Mouse (Mus musculus): Measurements from ENCODE around the gene Lrp10. TPM values are rescaled to one million over a fixed set of nuclear protein-coding genes. Genes with fewer than 3 reads are reported as not detected.

The Lrp10 gene
- polyA plus RNA-seq, 2 experiments: 40.9 to 45.7 TPM

DNA sequence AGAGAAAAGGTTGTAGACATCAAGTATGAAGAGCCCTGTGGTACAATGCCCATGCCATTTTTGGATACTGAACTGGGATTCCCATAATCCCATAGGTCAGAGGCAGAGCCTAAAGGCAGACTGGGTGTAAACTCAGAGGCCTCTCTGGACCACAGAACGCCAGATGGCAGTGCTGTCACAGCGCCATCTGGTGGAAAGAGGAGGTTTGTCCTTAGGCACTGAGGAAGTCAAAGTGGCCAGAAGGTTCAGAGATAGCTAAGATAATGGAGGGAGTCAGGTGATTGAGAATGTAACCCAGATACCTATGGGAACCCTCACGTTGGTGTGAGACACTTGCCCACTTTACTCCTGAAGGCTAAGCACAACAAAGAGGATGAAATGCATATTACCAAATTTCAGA lies 30.3 kb downstream of the Lrp10 start:
- DNase-seq (ENCODE audit: low spot score): peak; percentile 41
- H3K4me1 ChIP-seq (ENCODE audit: control insufficient read depth, insufficient read depth, low read length): no peaks in the 10 kb centered on the region
- 0 out of 2 replicates have a peak, but pooled peaks have one; percentile 41 for ATAC-seq (ENCODE audit: low FRiP score, low read depth)
- no peak overlapping the region for H3K27ac ChIP-seq (replicated peaks; ENCODE audit: low read depth, low read length)
- no peaks in the 10 kb centered on the region for H3K9me3 ChIP-seq (ENCODE audit: control insufficient read depth, low read length)
- WGBS: 2% methylated on average over 3 of the region's 3 CpGs
- TF ChIP-seq POLR2A (IDR thresholded peaks at IDR 0.05; ENCODE audit: borderline replicate concordance, extremely low read depth, insufficient read depth, insufficient read length): no peak
- H3K4me2 ChIP-seq (replicated peaks; ENCODE audit: low read depth, low read length, severe bottlenecking): no peak overlapping the region
- no peak overlapping the region for H3K4me3 ChIP-seq (replicated peaks; ENCODE audit: low read length)
- H3K9ac ChIP-seq (ENCODE audit: low read depth, low read length, severe bottlenecking): no peak overlapping the region
- no peaks in the 10 kb centered on the region for H3K27me3 ChIP-seq (ENCODE audit: control insufficient read depth, insufficient read depth, low read length)
- no peaks in the 10 kb centered on the region for H3K36me3 ChIP-seq (ENCODE audit: control insufficient read depth, insufficient read depth, low read length)

DNA sequence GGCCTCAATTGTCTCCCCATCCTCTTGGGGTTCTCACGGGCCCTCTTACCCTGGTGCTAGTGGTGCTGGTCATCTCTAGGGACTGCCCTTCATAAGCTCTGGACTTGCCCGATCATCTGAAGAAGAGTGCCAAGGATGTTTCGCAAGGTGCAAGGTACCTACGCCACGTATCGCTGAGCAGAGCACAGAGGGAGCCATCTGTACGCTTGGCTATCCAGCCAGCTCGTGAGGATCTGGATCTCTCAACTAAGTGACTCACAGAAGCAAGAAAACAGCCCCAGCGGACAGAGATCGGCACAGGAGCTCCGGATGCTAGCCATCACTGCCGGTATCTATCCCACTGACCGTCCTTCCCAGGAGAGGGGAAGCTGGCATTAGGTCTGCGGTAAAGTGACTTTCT lies 32.8 kb downstream of the Lrp10 start:
- H3K9me3 ChIP-seq (ENCODE audit: control insufficient read depth, low read length): no peaks in the 10 kb centered on the region
- no peak overlapping the region for H3K9ac ChIP-seq (ENCODE audit: low read depth, low read length, severe bottlenecking)
- H3K4me1 ChIP-seq (ENCODE audit: control insufficient read depth, insufficient read depth, low read length): no peaks in the 10 kb centered on the region
- no peak for ATAC-seq (ENCODE audit: low FRiP score, low read depth)
- no peak for DNase-seq (ENCODE audit: low spot score)
- WGBS: 86% methylated on average over 14 of the region's 14 CpGs
- no peak overlapping the region for H3K4me3 ChIP-seq (replicated peaks; ENCODE audit: low read length)
- TF ChIP-seq POLR2A (IDR thresholded peaks at IDR 0.05; ENCODE audit: borderline replicate concordance, extremely low read depth, insufficient read depth, insufficient read length): no peak
- no peaks in the 10 kb centered on the region for H3K36me3 ChIP-seq (ENCODE audit: control insufficient read depth, insufficient read depth, low read length)
- no peak overlapping the region for H3K27ac ChIP-seq (replicated peaks; ENCODE audit: low read depth, low read length)
- no peaks in the 10 kb centered on the region for H3K27me3 ChIP-seq (ENCODE audit: control insufficient read depth, insufficient read depth, low read length)
- no peak overlapping the region for H3K4me2 ChIP-seq (replicated peaks; ENCODE audit: low read depth, low read length, severe bottlenecking)

DNA sequence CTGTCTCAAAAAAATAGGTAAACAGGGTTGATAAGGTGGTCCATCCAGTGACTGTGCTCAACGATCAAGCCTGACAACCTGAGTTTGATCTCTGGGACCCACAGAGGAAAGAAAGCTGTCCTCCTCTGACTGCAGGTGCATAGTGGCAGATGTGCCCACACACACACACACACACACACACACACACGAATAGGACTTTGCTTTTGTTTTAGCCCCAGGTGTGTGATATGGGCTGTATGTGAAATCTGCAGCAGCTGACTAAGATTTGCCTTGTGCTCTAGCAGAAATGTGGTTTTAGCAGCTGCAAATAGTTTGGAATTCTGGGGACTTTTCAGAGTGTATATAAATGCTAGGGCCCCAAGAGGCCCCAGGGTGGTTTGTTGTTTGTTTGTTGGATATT lies 35.4 kb downstream of the Lrp10 start:
- Histone ChIP-seq H3K4me1 (ENCODE audit: control insufficient read depth, insufficient read depth, low read length) (no peaks in the 10 kb centered on the region), H3K9ac (ENCODE audit: low read depth, low read length, severe bottlenecking) (no peak overlapping the region), H3K27me3 (ENCODE audit: control insufficient read depth, insufficient read depth, low read length) (no peaks in the 10 kb centered on the region), H3K36me3 (ENCODE audit: control insufficient read depth, insufficient read depth, low read length) (no peaks in the 10 kb centered on the region), H3K4me2 (replicated peaks; ENCODE audit: low read depth, low read length, severe bottlenecking) (no peak overlapping the region), H3K27ac (replicated peaks; ENCODE audit: low read depth, low read length) (no peak overlapping the region), H3K4me3 (replicated peaks; ENCODE audit: low read length) (no peak overlapping the region), H3K9me3 (ENCODE audit: control insufficient read depth, low read length) (no peaks in the 10 kb centered on the region)
- no peak for DNase-seq (ENCODE audit: low spot score)
- TF ChIP-seq POLR2A (IDR thresholded peaks at IDR 0.05; ENCODE audit: borderline replicate concordance, extremely low read depth, insufficient read depth, insufficient read length): no peak
- 91% methylated on average over 2 of the region's 2 CpGs for WGBS
- ATAC-seq (ENCODE audit: low FRiP score, low read depth): no peak

DNA sequence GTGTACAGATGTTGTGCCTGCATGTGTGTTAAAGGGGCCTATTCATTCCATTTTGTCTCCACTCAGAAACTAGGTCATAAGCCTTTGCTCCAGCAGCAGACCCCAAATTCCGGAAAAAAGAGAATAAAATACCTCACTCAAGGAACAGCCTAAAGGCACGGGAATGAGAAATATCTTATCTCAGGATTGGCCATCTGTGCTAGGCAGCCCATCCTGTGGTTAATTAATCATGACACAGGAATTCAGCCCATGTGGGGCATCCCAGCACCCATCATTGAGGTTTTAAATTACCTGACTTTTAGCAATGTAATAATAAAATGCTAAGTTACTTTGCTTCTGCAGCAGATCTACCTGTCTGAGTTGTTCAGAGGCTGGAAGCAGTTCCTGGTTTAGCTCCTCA lies 37.4 kb downstream of the Lrp10 start:
- no peak for ATAC-seq (ENCODE audit: low FRiP score, low read depth)

DNA sequence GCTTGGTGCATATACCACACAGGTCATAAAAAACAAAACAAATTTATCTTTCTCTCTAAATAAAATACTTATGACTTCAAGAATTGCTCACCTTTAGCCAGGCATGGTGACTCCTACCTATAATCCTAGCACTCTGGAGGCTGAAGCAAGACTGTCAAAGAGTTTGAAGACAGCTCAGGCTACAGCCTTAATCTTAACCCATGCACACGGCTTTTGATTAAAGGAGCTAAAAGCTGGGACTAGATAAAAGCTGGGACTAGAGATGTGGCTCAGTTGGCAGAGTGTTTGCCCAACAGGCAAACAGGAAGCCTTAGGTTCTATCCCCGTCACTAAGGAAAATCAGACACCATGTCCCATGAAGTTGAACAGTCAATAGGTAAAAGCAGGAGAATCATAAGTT lies 39.2 kb downstream of the Lrp10 start:
- H3K27ac ChIP-seq (replicated peaks; ENCODE audit: low read depth, low read length): no peak overlapping the region
- TF ChIP-seq POLR2A (IDR thresholded peaks at IDR 0.05; ENCODE audit: borderline replicate concordance, extremely low read depth, insufficient read depth, insufficient read length): no peak
- no peak overlapping the region for H3K9ac ChIP-seq (ENCODE audit: low read depth, low read length, severe bottlenecking)
- no peak overlapping the region for H3K4me2 ChIP-seq (replicated peaks; ENCODE audit: low read depth, low read length, severe bottlenecking)
- H3K4me3 ChIP-seq (replicated peaks; ENCODE audit: low read length): no peak overlapping the region
- WGBS: 74% methylated on average over 2 of the region's 2 CpGs
- DNase-seq (ENCODE audit: low spot score) (no peak), ATAC-seq (ENCODE audit: low FRiP score, low read depth) (no peak)
- peaks cover 19% of the 10 kb centered on the region for H3K36me3 ChIP-seq (ENCODE audit: control insufficient read depth, insufficient read depth, low read length)
- no peaks in the 10 kb centered on the region for H3K27me3 ChIP-seq (ENCODE audit: control insufficient read depth, insufficient read depth, low read length)
- H3K9me3 ChIP-seq (ENCODE audit: control insufficient read depth, low read length): no peaks in the 10 kb centered on the region
- no peaks in the 10 kb centered on the region for H3K4me1 ChIP-seq (ENCODE audit: control insufficient read depth, insufficient read depth, low read length)

More for the DNA sequence above, 37.4 kb downstream of the Lrp10 start:
- Histone ChIP-seq H3K9ac (ENCODE audit: low read depth, low read length, severe bottlenecking) (no peak overlapping the region), H3K27ac (replicated peaks; ENCODE audit: low read depth, low read length) (no peak overlapping the region), H3K27me3 (ENCODE audit: control insufficient read depth, insufficient read depth, low read length) (no peaks in the 10 kb centered on the region), H3K4me3 (replicated peaks; ENCODE audit: low read length) (no peak overlapping the region), H3K9me3 (ENCODE audit: control insufficient read depth, low read length) (no peaks in the 10 kb centered on the region), H3K4me2 (replicated peaks; ENCODE audit: low read depth, low read length, severe bottlenecking) (no peak overlapping the region), H3K4me1 (ENCODE audit: control insufficient read depth, insufficient read depth, low read length) (no peaks in the 10 kb centered on the region), H3K36me3 (ENCODE audit: control insufficient read depth, insufficient read depth, low read length) (peaks cover 2% of the 10 kb centered on the region; the same call in 1 of the 2 replicates)
- no peak for DNase-seq (ENCODE audit: low spot score)
- 62% methylated on average over 2 of the region's 2 CpGs for WGBS
- no peak for TF ChIP-seq POLR2A (IDR thresholded peaks at IDR 0.05; ENCODE audit: borderline replicate concordance, extremely low read depth, insufficient read depth, insufficient read length)

DNA sequence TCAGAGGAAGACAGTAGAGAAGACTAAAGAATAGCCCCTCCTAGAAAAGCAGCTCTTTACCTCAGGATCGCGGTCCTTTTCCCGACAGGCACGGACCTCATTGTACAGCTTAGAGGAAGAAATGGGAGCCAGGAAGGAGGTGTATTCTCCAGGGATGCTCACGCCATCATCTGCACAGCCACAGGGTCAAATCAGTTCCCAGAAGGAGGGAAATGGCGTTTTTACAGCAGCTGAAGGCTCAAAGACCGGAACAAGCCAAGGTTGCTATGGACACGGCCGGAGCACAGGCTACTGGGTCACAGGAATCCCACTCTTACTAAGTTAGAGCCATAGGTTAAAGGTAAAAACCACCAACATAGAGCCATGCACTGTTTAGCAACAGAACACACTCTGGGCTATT lies 45.8 kb downstream of the Lrp10 start:
- H3K27ac ChIP-seq (replicated peaks; ENCODE audit: low read depth, low read length): no peak overlapping the region
- H3K27me3 ChIP-seq (ENCODE audit: control insufficient read depth, insufficient read depth, low read length): no peaks in the 10 kb centered on the region
- H3K4me2 ChIP-seq (replicated peaks; ENCODE audit: low read depth, low read length, severe bottlenecking): no peak overlapping the region

More for the DNA sequence above, 45.8 kb downstream of the Lrp10 start:
- H3K9ac ChIP-seq (ENCODE audit: low read depth, low read length, severe bottlenecking): no peak overlapping the region
- 94% methylated on average over 9 of the region's 9 CpGs for WGBS
- H3K9me3 ChIP-seq (ENCODE audit: control insufficient read depth, low read length): no peaks in the 10 kb centered on the region
- H3K4me1 ChIP-seq (ENCODE audit: control insufficient read depth, insufficient read depth, low read length): no peaks in the 10 kb centered on the region
- ATAC-seq (ENCODE audit: low FRiP score, low read depth) (no peak), DNase-seq (ENCODE audit: low spot score) (no peak)
- TF ChIP-seq POLR2A (IDR thresholded peaks at IDR 0.05; ENCODE audit: borderline replicate concordance, extremely low read depth, insufficient read depth, insufficient read length): no peak
- H3K36me3 ChIP-seq (ENCODE audit: control insufficient read depth, insufficient read depth, low read length): peaks cover 85% of the 10 kb centered on the region
- H3K4me3 ChIP-seq (replicated peaks; ENCODE audit: low read length): no peak overlapping the region
